Mouse (Mus musculus) layer of hippocampus, postnatal 10 days (tissue): ENCODE measurements around the gene Gdpd3. TPM values are rescaled to one million over a fixed set of nuclear protein-coding genes. Genes with fewer than 3 reads are reported as not detected.

Experiments used
- DNase-seq, 2 experiments: peaks; one replicate each; pipeline ENCODE4 v3.0.0; 2021; ENCODE audit warnings: low spot score in 2 of 2
- total RNA-seq, 2 experiments: library from RNA; stranded (reverse); gene quantifications; 2 replicates each; pipeline ENCODE4 v1.2.3; 2021

Gdpd3 gene
- total RNA-seq, 2 experiments from 2014 or later, result 2.7 to 3.0 TPM

GRCm38 (mm10) chr7:126784469-126784868 is 18.3 kb downstream of the Gdpd3 start:
- DNase-seq, result no peak

GRCm38 (mm10) chr7:126785056-126785455 is 18.9 kb downstream of the Gdpd3 start:
- no peak for DNase-seq

GRCm38 (mm10) chr7:126786142-126786541 is 20.0 kb downstream of the Gdpd3 start:
- no peak for DNase-seq

- no peak for DNase-seq
Observed at GRCm38 (mm10) chr7:126789141-126789540, 23.0 kb downstream of the Gdpd3 start.

- peak; percentile 96 for DNase-seq
Observed at GRCm38 (mm10) chr7:126791851-126792720, 26.0 kb downstream of the Gdpd3 start, which contains the start of gene Ppp4c. Gene Ppp4c, minus strand, starts transcription at chr7:126792496.

GRCm38 (mm10) chr7:126792721-126793443 is 26.7 kb downstream of the Gdpd3 start:
- DNase-seq, result no peak

GRCm38 (mm10) chr7:126793456-126794270 is 27.5 kb downstream of the Gdpd3 start:
- no peak for DNase-seq

- no peak for DNase-seq
Observed at GRCm38 (mm10) chr7:126794271-126794605, 28.1 kb downstream of the Gdpd3 start.

GRCm38 (mm10) chr7:126795387-126796317 is 29.5 kb downstream of the Gdpd3 start:
- peak in 1 of 2 experiments; percentile 43 for DNase-seq

- DNase-seq, result peak in 1 of 2 experiments; percentile 51
Observed at GRCm38 (mm10) chr7:126796350-126796932, 30.3 kb downstream of the Gdpd3 start.

GRCm38 (mm10) chr7:126797411-126798126 is 31.4 kb downstream of the Gdpd3 start, which contains the start of gene Fam57b:
Gene Fam57b, plus strand, starts transcription at chr7:126797668.
- DNase-seq, result peak; percentile 34 to 44

- DNase-seq, result peak in 1 of 2 experiments; percentile 43
Observed at GRCm38 (mm10) chr7:126798127-126799049, 32.3 kb downstream of the Gdpd3 start.

- peak; percentile 96 to 97 for DNase-seq
Observed at GRCm38 (mm10) chr7:126799050-126799467, 32.9 kb downstream of the Gdpd3 start.

- peak in 1 of 2 experiments; percentile 84 for DNase-seq
Observed at GRCm38 (mm10) chr7:126799468-126800268, 33.5 kb downstream of the Gdpd3 start.

GRCm38 (mm10) chr7:126800269-126801056 is 34.3 kb downstream of the Gdpd3 start:
- no peak for DNase-seq

GRCm38 (mm10) chr7:126801057-126801422 is 34.9 kb downstream of the Gdpd3 start:
- no peak for DNase-seq
